Mouse (Mus musculus): ENCODE results near the gene Zfp652.
"Not testable (repeated sequence)": the region's sequence is repeated elsewhere in the genome, so short reads cannot be mapped to it uniquely, and the experiment has no call there.

Zfp652 gene

DNA sequence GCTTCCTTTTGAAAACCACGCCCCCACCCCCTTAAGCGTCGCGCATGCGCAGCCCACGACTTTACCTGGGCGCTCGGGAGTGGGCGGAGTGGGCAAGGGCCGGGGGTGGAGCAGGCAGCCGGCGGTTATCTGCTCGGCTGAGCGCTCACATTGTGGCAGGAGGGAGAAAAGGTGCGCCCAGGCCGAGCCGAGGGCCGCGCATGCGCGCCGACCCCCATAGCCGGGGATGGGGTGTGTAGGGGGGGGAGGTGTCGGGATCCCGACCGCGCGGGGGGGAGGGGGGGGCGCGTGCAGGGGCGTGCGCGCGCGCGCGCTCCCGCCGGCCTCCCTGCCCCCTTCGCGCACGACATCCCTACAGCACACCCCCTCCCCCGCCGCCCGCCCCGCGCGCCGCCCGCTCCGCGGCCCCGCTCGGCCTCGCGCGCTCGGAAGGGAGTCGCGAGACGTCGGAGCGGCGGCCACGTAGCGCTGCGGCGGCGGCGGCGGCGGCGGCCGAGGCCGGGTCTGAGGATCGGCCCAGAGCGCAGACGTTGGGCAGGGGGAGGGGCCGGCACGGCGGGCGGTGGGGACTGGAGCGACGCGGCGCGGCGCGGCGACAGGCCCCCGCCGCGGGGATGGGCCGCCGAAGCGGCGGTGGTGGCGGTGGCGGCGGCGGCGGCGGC lies at the start of gene Zfp652:
Zfp652 (plus strand) TSS at position 111 of the 662 bp plus-strand sequence.
- peak; percentile 83 for DNase-seq (ENCODE audit: low read depth, low spot score)

DNA sequence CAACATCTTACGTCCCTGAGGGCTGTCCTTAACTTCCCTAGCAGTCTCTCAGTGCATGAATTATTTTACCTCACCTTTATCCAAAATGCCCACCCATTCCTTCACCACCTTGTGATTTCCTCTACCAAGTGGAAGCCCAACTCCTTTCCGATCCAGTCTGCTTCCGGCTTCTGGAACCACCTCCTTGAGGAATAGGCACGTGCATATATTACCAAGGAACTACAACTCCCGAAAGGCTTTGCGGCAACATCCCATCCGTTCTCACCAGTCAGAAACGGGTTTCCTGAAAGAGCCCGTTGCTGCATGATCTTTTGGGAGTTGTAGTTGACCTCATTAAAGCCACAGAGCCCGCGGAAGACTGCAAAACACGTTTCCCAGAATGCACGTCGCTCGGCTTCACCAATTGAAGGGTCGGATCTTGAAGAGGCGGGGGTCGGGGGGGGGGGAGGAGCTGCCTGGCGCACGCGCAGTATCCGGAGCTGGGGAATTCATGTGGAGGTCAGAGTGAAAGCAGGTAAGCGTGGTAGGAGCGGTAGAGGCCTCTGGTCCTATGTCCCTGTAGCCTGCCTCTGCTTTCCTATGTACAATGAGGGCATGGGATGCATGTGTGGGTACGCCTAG lies 45.8 kb upstream of the Zfp652 start, which contains the start of gene Phb:
Phb (plus strand) TSS at position 429 of the 621 bp plus-strand sequence.
- DNase-seq (ENCODE audit: low read depth, low spot score) = peak; percentile 97

DNA sequence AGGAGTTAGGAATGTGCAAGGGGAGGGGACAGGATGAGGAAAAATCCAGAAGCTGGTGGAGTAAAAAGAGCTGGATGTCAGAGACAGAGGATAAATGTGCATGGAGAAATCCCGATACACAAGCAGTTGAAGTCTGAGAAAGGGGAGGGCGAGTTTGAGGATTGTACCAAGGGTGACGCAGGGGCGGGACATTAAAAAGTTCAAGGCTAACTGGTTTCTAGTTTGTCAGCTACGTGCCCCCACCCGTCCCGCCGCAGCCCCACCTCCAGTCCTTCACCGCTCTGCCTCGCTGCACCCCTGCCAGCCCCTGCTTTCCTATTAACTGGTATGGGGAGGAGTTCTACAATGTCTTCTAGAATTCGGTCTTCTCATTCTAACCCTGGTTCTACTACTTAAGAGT lies 45.3 kb upstream of the Zfp652 start:
- DNase-seq (ENCODE audit: low read depth, low spot score) = no peak

DNA sequence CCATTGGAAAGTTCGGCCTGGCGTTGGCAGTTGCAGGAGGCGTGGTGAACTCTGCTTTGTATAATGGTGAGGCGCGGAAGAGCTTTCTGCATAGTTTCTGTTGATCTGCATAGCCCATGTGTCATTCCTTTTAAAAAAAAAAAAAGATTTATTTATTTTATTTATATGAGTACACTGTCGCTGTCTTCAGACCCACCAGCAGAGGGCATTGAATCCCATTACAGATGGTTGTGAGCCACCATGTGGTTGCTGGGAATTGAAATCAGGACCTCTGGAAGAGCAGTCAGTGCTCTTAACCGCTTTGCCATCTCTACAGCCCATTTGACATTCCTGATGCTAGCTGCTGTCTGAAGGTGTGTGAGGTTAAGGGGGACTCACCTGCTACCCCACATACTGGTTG lies 44.4 kb upstream of the Zfp652 start:
- DNase-seq (ENCODE audit: low read depth, low spot score) = not testable (repeated sequence)

DNA sequence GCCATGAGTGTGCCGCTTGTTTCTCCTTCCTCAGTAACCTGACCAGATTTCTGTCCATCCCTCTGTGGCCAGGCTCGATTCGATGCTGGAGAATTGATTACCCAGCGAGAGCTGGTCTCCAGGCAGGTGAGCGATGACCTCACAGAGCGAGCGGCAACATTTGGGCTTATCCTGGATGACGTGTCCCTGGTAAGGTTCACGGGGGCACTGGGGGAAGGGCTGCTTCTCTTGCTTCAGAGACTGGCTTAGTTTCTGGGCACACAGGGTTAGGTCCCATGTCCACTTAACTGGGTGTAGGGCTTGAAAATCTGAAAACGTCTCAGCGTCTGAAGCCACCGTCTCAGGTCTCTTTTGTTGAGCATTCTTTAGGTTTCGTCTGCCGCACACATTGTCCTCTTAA lies 37.0 kb upstream of the Zfp652 start:
- DNase-seq (ENCODE audit: low read depth, low spot score) = no peak

- no peak for DNase-seq (ENCODE audit: low read depth, low spot score)
Measured at GRCm38 (mm10) chr11:95676307-95676706, 36.2 kb upstream of the Zfp652 start.

- DNase-seq (ENCODE audit: low read depth, low spot score) = no peak
Measured at GRCm38 (mm10) chr11:95677925-95678701, 34.4 kb upstream of the Zfp652 start.

GRCm38 (mm10) chr11:95681995-95682601 lies 30.4 kb upstream of the Zfp652 start:
- DNase-seq (ENCODE audit: low read depth, low spot score) = no peak

GRCm38 (mm10) chr11:95682946-95683345 lies 29.5 kb upstream of the Zfp652 start:
- DNase-seq (ENCODE audit: low read depth, low spot score) = no peak

DNA sequence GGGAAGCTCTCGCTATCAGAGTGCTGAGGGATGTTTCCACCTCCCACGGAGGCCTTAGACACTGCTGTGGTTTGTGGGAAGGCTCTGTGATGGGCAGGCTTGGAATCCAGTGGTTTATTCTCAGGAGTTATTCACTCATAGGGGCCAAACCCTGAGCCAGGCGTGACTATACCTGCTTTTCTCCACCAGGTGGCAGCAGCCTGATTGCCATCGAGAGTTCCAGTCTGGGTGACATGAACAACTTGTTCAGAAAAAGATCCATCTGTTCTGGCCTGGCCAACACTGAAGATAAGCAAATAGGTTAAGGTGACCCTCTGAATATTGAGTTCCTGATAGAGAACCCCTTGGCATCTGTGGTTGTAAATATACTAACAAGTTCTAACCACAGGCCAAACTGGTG lies 26.4 kb upstream of the Zfp652 start:
- peak; percentile 28 for DNase-seq (ENCODE audit: low read depth, low spot score)

DNA sequence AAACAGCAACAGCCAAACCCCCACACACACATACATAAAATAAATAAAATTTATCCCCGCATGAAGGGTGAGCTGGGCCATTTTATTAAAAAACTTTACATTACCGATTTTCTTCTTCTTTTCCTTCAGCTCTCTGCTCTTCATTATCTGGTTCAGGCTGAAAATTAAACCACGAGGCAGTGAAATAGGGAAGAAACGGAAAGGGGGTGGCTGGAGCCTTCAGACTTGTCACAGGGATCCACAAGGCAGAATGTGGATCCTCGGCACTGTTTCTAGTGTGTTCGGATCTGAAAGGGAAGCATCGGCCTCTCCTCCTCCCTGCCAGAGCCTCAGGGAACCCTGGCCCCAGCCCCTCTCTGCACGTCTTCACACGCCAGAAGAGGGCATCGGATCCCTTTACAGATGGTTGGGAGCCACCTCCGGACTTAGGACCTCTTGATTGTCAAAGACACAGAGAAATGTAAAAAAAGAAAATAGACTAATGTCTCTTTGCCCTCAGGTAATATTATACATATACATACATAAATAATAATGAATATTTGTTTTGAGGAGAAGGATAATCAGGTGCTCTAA lies 25.3 kb upstream of the Zfp652 start:
- DNase-seq (ENCODE audit: low read depth, low spot score) = no peak

DNA sequence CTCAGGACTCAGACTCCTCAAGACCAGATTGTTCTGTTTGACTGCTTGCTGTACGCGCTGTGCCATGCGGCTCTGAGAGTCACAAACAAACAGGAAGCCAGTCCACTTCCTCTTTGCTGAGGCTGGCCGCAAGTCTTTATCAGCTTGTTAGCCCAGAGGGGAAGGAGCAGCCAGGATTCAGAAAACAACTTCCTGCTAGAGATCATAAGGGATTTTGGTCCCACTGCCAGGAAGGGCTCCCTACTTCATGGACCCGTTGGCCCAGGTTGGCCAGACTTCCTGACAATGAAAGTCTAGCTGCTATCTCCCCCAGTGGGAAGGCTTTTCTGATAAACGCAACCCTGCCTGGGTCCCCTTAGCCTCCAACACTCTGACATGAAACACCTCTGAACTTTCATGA lies 24.0 kb upstream of the Zfp652 start:
- no peak for DNase-seq (ENCODE audit: low read depth, low spot score)

- DNase-seq (ENCODE audit: low read depth, low spot score) = no peak
Measured at GRCm38 (mm10) chr11:95688981-95689380, 23.5 kb upstream of the Zfp652 start.

DNA sequence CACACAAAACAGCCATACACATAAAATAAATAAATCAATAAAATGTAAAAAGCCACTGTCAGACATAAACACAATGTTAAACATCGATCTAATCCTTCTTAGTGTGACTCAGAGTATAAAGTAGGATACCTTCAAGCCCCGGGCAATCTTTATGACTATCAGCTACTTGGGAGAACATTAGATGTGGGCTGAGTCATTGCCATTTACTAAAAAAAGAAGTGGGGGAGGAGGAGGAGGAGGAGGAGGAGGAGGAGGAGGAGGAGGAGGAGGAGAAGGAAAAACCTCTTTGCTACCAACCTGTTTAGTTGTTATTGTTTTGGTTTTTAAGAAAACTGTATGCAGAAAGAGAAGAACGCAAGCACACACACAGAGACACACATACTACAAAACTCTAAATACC lies 22.9 kb upstream of the Zfp652 start:
- no peak for DNase-seq (ENCODE audit: low read depth, low spot score)

DNA sequence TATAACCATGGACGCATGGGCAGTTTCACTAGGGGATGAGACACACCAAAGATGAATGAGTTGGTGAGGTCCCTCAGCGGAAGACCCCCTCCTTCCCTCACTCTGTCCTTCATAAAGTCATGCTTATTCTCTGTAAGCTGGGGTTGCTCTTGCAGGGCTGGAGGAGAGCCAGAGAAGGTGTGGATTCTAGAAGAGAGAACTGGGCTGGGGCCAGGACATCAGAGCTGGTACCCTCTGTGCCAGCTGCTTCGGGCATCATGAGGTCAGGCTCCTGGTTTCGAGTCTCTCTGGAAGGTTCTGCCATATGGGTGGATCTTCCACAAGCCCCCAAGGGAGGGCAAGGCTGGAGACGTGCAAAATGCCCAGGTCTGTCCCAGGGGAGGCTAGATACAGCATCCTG lies 13.9 kb upstream of the Zfp652 start:
- no peak for DNase-seq (ENCODE audit: low read depth, low spot score)

DNA sequence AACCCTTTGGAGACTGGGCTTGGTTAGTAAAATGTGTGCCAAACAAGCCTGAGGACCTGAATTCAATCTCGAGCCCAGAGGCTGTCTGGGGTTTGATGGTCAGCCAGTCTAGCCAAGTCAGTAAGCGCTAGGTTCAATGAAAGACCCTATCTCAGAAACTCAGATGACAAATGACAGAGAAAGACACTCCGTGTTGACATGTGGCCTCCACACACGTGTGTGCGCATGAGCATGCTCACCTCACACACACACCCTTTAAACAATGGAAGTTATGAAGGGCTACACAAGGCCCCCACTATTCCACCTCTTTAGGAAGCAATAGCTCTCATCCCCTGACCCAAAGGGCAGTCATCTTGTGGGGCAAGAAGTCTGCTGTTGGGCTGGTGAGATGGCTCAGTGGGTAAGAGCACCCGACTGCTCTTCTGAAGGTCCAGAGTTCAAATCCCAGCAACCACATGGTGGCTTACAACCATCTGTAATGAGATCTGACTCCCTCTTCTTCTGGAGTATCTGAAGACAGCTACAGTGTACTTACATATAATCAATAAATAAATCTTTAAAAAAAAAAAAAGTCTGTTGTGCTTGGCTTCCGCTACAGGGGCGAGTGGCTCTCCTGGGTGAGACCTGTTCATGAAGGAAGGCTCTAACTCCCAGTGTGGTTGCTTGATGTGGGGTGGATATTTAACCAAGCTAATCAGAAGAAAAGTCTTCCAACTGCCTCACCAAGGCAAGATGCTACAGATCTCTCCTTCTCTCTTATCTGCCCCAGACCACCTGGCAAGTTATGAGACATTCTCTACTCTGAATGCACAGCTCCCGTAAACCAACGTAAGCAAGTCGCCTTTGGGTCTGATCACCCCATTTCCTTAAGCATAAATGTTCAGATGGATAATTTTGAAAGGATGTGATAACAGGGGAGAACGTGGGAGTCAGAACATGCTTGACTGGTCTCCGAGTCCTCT lies 11.4 kb upstream of the Zfp652 start:
- DNase-seq (ENCODE audit: low read depth, low spot score) = no peak

DNA sequence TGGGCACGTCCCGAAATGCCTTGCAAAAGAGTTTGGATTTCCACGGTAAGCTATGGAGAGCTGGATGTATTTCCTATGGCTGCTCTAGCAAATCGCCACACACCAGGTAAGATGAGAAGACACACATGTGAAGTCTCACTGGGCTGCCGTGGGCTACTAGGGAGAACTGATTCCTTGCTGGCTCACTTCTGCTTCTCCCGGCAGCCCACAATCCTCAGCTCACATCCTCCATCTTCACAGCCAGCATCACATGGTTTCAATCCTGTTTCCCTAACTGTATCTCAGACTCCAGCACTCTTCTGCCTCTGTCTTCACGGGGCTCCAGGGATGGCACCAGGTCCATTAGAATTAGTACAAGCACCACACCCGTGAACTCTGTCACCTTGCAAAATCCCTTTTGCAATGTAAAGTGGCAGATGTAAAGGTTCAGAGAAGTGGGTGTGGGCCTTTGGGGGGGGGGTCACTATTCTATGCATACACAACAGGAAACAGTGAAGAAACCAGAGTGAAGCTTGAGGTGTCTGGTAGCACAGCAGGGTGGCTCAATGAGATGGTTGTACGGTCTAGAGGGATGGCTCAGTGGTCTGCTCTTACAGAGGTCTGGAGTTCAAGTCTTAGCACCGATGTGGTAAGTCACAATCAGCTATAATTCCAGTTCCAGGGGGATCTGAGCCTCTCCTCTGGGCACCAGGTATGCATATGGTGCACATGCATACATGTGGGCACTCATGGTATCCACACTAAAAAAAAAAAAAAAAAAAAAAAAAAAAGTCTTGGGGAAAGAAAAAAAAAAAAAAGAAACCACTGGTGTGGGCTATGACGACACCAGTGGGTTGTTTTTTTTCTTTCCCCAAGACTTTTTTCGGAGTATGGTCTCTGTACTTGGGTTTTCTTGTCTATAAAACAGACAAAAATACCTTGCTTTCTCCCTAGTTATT lies 8.2 kb upstream of the Zfp652 start:
- DNase-seq (ENCODE audit: low read depth, low spot score) = no peak

- DNase-seq (ENCODE audit: low read depth, low spot score) = no peak
Measured at GRCm38 (mm10) chr11:95704970-95705330, 7.5 kb upstream of the Zfp652 start.

DNA sequence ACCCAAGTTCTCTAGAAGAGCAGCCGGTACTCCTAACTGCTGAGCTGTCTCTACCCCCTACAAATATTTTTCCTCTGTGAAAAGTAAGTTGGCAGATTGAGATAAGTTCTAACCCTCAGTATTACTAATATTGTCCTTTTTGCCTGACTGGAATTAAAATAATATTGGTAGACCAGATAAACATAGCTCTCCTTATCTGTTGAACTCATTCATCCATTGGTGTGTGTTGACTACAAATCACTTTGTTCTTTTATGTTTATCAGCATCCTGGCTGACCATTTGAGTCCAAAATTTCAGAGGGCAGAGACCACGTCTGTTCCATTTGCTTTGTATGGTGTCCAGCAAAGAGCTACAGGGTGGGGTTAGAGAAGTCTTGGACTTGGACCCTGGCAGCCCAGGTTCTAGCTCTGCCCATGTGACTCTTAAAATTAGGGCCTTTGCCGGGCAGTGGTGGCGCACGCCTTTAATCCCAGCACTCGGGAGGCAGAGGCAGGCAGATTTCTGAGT lies 2.9 kb upstream of the Zfp652 start:
- DNase-seq (ENCODE audit: low read depth, low spot score) = no peak

- DNase-seq (ENCODE audit: low read depth, low spot score) = no peak
Measured at GRCm38 (mm10) chr11:95710478-95710877, 2.0 kb upstream of the Zfp652 start.
